Mouse (Mus musculus) MEL (cell line): ENCODE data around the gene Tnrc18. TPM values are rescaled to one million over a fixed set of nuclear protein-coding genes. Genes with fewer than 3 reads are reported as not detected.

Experiments used
- DNase-seq: peaks from one replicate; pipeline ENCODE4 v3.0.0; 2011; ENCODE audit warnings: low read depth, low spot score
- H3K27ac ChIP-seq: 2 replicates; pipeline ENCODE4 v1.5.1; 2012; ENCODE audit warnings: low read depth, mild to moderate bottlenecking, control low read depth, low read length, moderate library complexity; ENCODE audit not compliant: control insufficient read depth
- H3K27me3 ChIP-seq, 2 experiments: fragments of 150-350 bp in 1 of 2; sonication (generic) in 1 of 2; 2 replicates each; pipeline ENCODE4 v1.6.1; 2012; ENCODE audit warnings: low read length in 2 of 2, mild to moderate bottlenecking in 2 of 2, improper control_type of control experiment in 1 of 2, moderate library complexity in 1 of 2; ENCODE audit not compliant: insufficient read depth in 2 of 2, control insufficient read depth in 1 of 2
- H3K36me3 ChIP-seq, 2 experiments: 2 replicates each; pipeline ENCODE4 v1.6.1; 2012 to 2014; ENCODE audit warnings: low read length in 2 of 2, improper control_type of control experiment in 1 of 2, inconsistent platforms in 1 of 2, mild to moderate bottlenecking in 1 of 2; ENCODE audit not compliant: insufficient read depth in 2 of 2, control insufficient read depth in 1 of 2
- H3K4me1 ChIP-seq, 2 experiments: fragments of 150-350 bp in 1 of 2; sonication (generic) in 1 of 2; 2 replicates each; pipeline ENCODE4 v1.6.1; 2012; ENCODE audit warnings: low read length in 2 of 2, improper control_type of control experiment in 1 of 2, mild to moderate bottlenecking in 1 of 2; ENCODE audit not compliant: insufficient read depth in 2 of 2, control insufficient read depth in 1 of 2
- H3K4me3 ChIP-seq, 2 experiments: fragments of 150-350 bp in 1 of 2; sonication (generic) in 1 of 2; 2 replicates each; pipeline ENCODE4 v1.5.1; 2012; ENCODE audit warnings: low read depth in 2 of 2, low read length in 2 of 2, mild to moderate bottlenecking in 2 of 2, moderate library complexity in 2 of 2, control low read depth in 1 of 2, improper control_type of control experiment in 1 of 2; ENCODE audit not compliant: control insufficient read depth in 1 of 2, insufficient read depth in 1 of 2
- H3K79me2 ChIP-seq: 2 replicates; pipeline ENCODE4 v1.6.1; 2012; ENCODE audit warnings: mild to moderate bottlenecking, low read length, moderate library complexity; ENCODE audit not compliant: control insufficient read depth, poor library complexity, insufficient read depth
- H3K9ac ChIP-seq: 2 replicates; pipeline ENCODE4 v1.6.1; 2012; ENCODE audit warnings: low read depth, mild to moderate bottlenecking, control low read depth, low read length, moderate library complexity; ENCODE audit not compliant: control insufficient read depth, poor library complexity, severe bottlenecking
- H3K9me3 ChIP-seq: fragments of 150-350 bp; sonication (generic); replicated peaks from 2 replicates; pipeline ENCODE4 v1.6.1; 2012; ENCODE audit warnings: mild to moderate bottlenecking, low read length, improper control_type of control experiment, moderate library complexity; ENCODE audit not compliant: insufficient read depth
- CHD1 ChIP-seq: IDR thresholded peaks from 2 replicates; pipeline ENCODE4 v1.6.1; 2012; ENCODE audit warnings: low read depth, mild to moderate bottlenecking, inconsistent platforms, low read length, improper control_type of control experiment
- CTCF ChIP-seq, 3 experiments: IDR thresholded peaks in 2 of 3; conservative IDR thresholded peaks in 1 of 3; 2 replicates each; pipeline ENCODE4 v1.5.1; 2011 to 2012; ENCODE audit warnings: low read length in 3 of 3, low read depth in 2 of 3, mild to moderate bottlenecking in 2 of 3, improper control_type of control experiment in 1 of 3, inconsistent platforms in 1 of 3, mixed read lengths in 1 of 3, moderate library complexity in 1 of 3; ENCODE audit not compliant: control insufficient read depth in 1 of 3, insufficient read depth in 1 of 3, poor library complexity in 1 of 3, severe bottlenecking in 1 of 3
- E2F4 ChIP-seq: IDR thresholded peaks from 2 replicates; pipeline ENCODE4 v1.6.1; 2011; ENCODE audit warnings: low read depth, low read length, improper control_type of control experiment, borderline replicate concordance
- ELF1 ChIP-seq: IDR thresholded peaks from 2 replicates; pipeline ENCODE4 v1.6.1; 2014; ENCODE audit warnings: low read depth, mild to moderate bottlenecking, inconsistent platforms, low read length, improper control_type of control experiment, moderate library complexity
- EP300 ChIP-seq, 2 experiments: IDR thresholded peaks; 2 replicates each; pipeline ENCODE4 v1.6.1; 2011; ENCODE audit warnings: improper control_type of control experiment in 2 of 2, low read length in 2 of 2, low read depth in 1 of 2, mild to moderate bottlenecking in 1 of 2
- JUND ChIP-seq: IDR thresholded peaks from 2 replicates; pipeline ENCODE4 v1.6.1; 2011; ENCODE audit warnings: low read depth, mild to moderate bottlenecking, improper control_type of control experiment, low read length
- KAT2A ChIP-seq: conservative IDR thresholded peaks from 2 replicates; pipeline ENCODE4 v1.6.1; 2012; ENCODE audit warnings: low read depth, low read length, improper control_type of control experiment, inconsistent platforms
- MAFK ChIP-seq: IDR thresholded peaks from 2 replicates; pipeline ENCODE4 v1.6.1; 2011; ENCODE audit warnings: low read depth, mild to moderate bottlenecking, low read length, improper control_type of control experiment, borderline replicate concordance
- MAX ChIP-seq: IDR thresholded peaks from 2 replicates; pipeline ENCODE4 v1.6.1; 2011; ENCODE audit warnings: low read length, improper control_type of control experiment
- MXI1 ChIP-seq: IDR thresholded peaks from 2 replicates; pipeline ENCODE4 v1.6.1; 2011; ENCODE audit warnings: mild to moderate bottlenecking, low read depth, low read length, improper control_type of control experiment
- MYB ChIP-seq: IDR thresholded peaks from 2 replicates; pipeline ENCODE4 v1.6.1; 2011; ENCODE audit warnings: mild to moderate bottlenecking, low read depth, low read length, improper control_type of control experiment
- MYC ChIP-seq: IDR thresholded peaks from 2 replicates; pipeline ENCODE4 v1.6.1; 2011; ENCODE audit warnings: low read depth, mild to moderate bottlenecking, low read length, improper control_type of control experiment, moderate library complexity
- POLR2A ChIP-seq, 2 experiments: IDR thresholded peaks; 2 replicates each; pipeline ENCODE4 v1.6.1; 2011 to 2012; ENCODE audit warnings: low read length in 2 of 2, mild to moderate bottlenecking in 2 of 2, control low read depth in 1 of 2, improper control_type of control experiment in 1 of 2, low read depth in 1 of 2, moderate library complexity in 1 of 2; ENCODE audit not compliant: control insufficient read depth in 1 of 2, insufficient read depth in 1 of 2, poor library complexity in 1 of 2
- POLR2AphosphoS2 ChIP-seq: IDR thresholded peaks from 2 replicates; pipeline ENCODE4 v1.6.1; 2011; ENCODE audit warnings: low read length, improper control_type of control experiment
- POLR2AphosphoS5 ChIP-seq: IDR thresholded peaks from 2 replicates; pipeline ENCODE4 v1.6.1; 2012; ENCODE audit warnings: low read depth, borderline replicate concordance, mild to moderate bottlenecking, inconsistent platforms, low read length, moderate library complexity, mixed read lengths
- SIN3A ChIP-seq: IDR thresholded peaks from 2 replicates; pipeline ENCODE4 v1.6.1; 2012; ENCODE audit warnings: low read length, improper control_type of control experiment, inconsistent platforms
- TBP ChIP-seq: IDR thresholded peaks from 2 replicates; pipeline ENCODE4 v1.8.0; 2011; ENCODE audit warnings: low read depth, low read length, improper control_type of control experiment
- USF1 ChIP-seq: IDR thresholded peaks from 2 replicates; pipeline ENCODE4 v1.6.1; 2014; ENCODE audit warnings: low read depth, mild to moderate bottlenecking, inconsistent platforms, low read length, improper control_type of control experiment, moderate library complexity
- USF2 ChIP-seq, 2 experiments: IDR thresholded peaks; 2 replicates each; pipeline ENCODE4 v1.6.1; 2011 to 2012; ENCODE audit warnings: improper control_type of control experiment in 2 of 2, low read length in 2 of 2, borderline replicate concordance in 1 of 2, inconsistent platforms in 1 of 2, low read depth in 1 of 2, mild to moderate bottlenecking in 1 of 2; ENCODE audit not compliant: insufficient read depth in 1 of 2
- ZC3H11A ChIP-seq: IDR thresholded peaks from 2 replicates; pipeline ENCODE4 v1.6.1; 2012; ENCODE audit warnings: low read depth, mild to moderate bottlenecking, inconsistent platforms, low read length, improper control_type of control experiment
- ZMIZ1 ChIP-seq: IDR thresholded peaks from 2 replicates; pipeline ENCODE4 v1.6.1; 2012; ENCODE audit warnings: low read depth, mild to moderate bottlenecking, inconsistent platforms, low read length, improper control_type of control experiment, moderate library complexity
- ZNF384 ChIP-seq: IDR thresholded peaks from 2 replicates; pipeline ENCODE4 v1.6.1; 2012; ENCODE audit warnings: low read depth, mild to moderate bottlenecking, inconsistent platforms, low read length, improper control_type of control experiment
- polyA plus RNA-seq, 2 experiments: library from polyadenylated mRNA; stranded (reverse) in 1 of 2; unstranded in 1 of 2; fragments of >175 nt in 1 of 2; fragments of >200 nt in 1 of 2; gene quantifications; 2 replicates each; pipeline versions ENCODE4 v1.2.1 to v1.2.4; 2012; ENCODE audit warnings: low replicate concordance in 2 of 2, low read depth in 1 of 2; ENCODE audit not compliant: insufficient read length in 2 of 2, insufficient read depth in 1 of 2, missing spikeins in 1 of 2
- total RNA-seq: library from RNA; depleted of rRNA; stranded (reverse); fragments of 300-350 nt; gene quantifications from 2 replicates; pipeline ENCODE4 v1.2.3, GENCODE M21; 2012

Gene Tnrc18
- total and polyA plus RNA-seq, 3 experiments, result 0.31 to 3.4 TPM; not detected in 1

GRCm38 (mm10) chr5:142823096-142824062 lies 5.9 kb upstream of the Tnrc18 start:
- H3K4me3 ChIP-seq, result no peak overlapping the region
- no peak overlapping the region for H3K9ac ChIP-seq
- TF ChIP-seq MYB, result no peak
- TF ChIP-seq SIN3A, result no peak
- TF ChIP-seq JUND, result no peak
- TF ChIP-seq ELF1, result no peak
- TF ChIP-seq MAX, result no peak
- no peak for TF ChIP-seq ZNF384
- no peak for TF ChIP-seq E2F4
- TF ChIP-seq POLR2AphosphoS5, result no peak

GRCm38 (mm10) chr5:142822286-142823095 lies 5.0 kb upstream of the Tnrc18 start:
- TF ChIP-seq CTCF (IDR thresholded peaks at IDR 0.05 in 2 of 3, conservative IDR thresholded peaks at IDR 0.05 in 1 of 3; ENCODE audit: control insufficient read depth in 1 of 3, insufficient read depth in 1 of 3, low read depth in 2 of 3, low read length in 3 of 3, poor library complexity in 1 of 3, severe bottlenecking in 1 of 3), result no peak
- no peak for TF ChIP-seq ZMIZ1
- no peak for TF ChIP-seq USF1
- TF ChIP-seq TBP, result no peak
- no peak for TF ChIP-seq ZC3H11A
- TF ChIP-seq MYC, result no peak
- TF ChIP-seq EP300 (IDR thresholded peaks at IDR 0.05; ENCODE audit: low read depth in 1 of 2, low read length in 2 of 2), result no peak
- TF ChIP-seq CHD1, result no peak
- TF ChIP-seq MXI1, result no peak
- TF ChIP-seq POLR2A (IDR thresholded peaks at IDR 0.05; ENCODE audit: control insufficient read depth in 1 of 2, insufficient read depth in 1 of 2, low read depth in 1 of 2, low read length in 2 of 2, poor library complexity in 1 of 2), result no peak
- no peak for TF ChIP-seq MAX
- no peak for TF ChIP-seq MAFK
- no peak for TF ChIP-seq KAT2A
- no peak for TF ChIP-seq USF2 (IDR thresholded peaks at IDR 0.05; ENCODE audit: borderline replicate concordance in 1 of 2, insufficient read depth in 1 of 2, low read depth in 1 of 2, low read length in 2 of 2)
- TF ChIP-seq POLR2AphosphoS2, result no peak
- no peak for TF ChIP-seq E2F4
- TF ChIP-seq, all 39 proteins: peak for 0
- H3K36me3 ChIP-seq, result no peaks in the 10 kb centered on the region
- no peak for DNase-seq
- no peaks in the 10 kb centered on the region for H3K79me2 ChIP-seq
- H3K9ac ChIP-seq, result no peak overlapping the region
- H3K27ac ChIP-seq, result no peak overlapping the region
- H3K4me3 ChIP-seq, result no peak overlapping the region
- H3K4me1 ChIP-seq, result no peaks in the 10 kb centered on the region
- no peaks in the 10 kb centered on the region for H3K27me3 ChIP-seq
- no peaks in the 10 kb centered on the region for H3K9me3 ChIP-seq

More at GRCm38 (mm10) chr5:142823096-142824062, 5.9 kb upstream of the Tnrc18 start:
- Histone ChIP-seq H3K36me3 (no peaks in the 10 kb centered on the region), H3K9me3 (no peaks in the 10 kb centered on the region), H3K4me1 (no peaks in the 10 kb centered on the region), H3K27ac (no peak overlapping the region), H3K27me3 (no peaks in the 10 kb centered on the region), H3K79me2 (no peaks in the 10 kb centered on the region)
- DNase-seq, result no peak
